Mouse (Mus musculus) megakaryocyte, embryonic 14.5 days (primary cell): Measurements from ENCODE around the gene Ecpas.

Source experiments
- FLI1 ChIP-seq: IDR thresholded peaks from 2 replicates; pipeline ENCODE4 v1.6.1; 2012; ENCODE audit warnings: low read length, inconsistent platforms, mixed read lengths
- GATA1 ChIP-seq: IDR thresholded peaks from 3 replicates; pipeline ENCODE4 v1.6.1; 2012; ENCODE audit warnings: mixed read lengths, low read length, inconsistent platforms, borderline replicate concordance

- TF ChIP-seq GATA1 (no peak), FLI1 (no peak)
Observed at GRCm38 (mm10) chr4:58915081-58915826, 2.7 kb upstream of the Ecpas start.
